Mouse (Mus musculus) kidney, embryonic 15.5 days (tissue): ENCODE measurements at regions not wholly inside any gene's neighbourhood (a gene's known extent, or its start where the extent isn't known, plus 50 kb on each side); places are given as distances from the start of the nearest gene placed in this dataset.

Source experiments
- ATAC-seq: fragments of 200-750 bp; cut with Nextera tagmentation; replicated peaks from 2 replicates; pipeline ENCODE4 v1.8.0; 2017; ENCODE audit warnings: moderate TSS enrichment; ENCODE audit not compliant: low FRiP score
- H3K27ac ChIP-seq: fragments of 300-500 bp; sonication (generic); 2 replicates; pipeline ENCODE4 v1.5.1; 2015; ENCODE audit warnings: mild to moderate bottlenecking, inconsistent platforms
- H3K27me3 ChIP-seq: fragments of 300-500 bp; sonication (generic); 2 replicates; pipeline ENCODE4 v1.6.1; 2015; ENCODE audit warnings: inconsistent platforms
- H3K36me3 ChIP-seq: fragments of 300-500 bp; sonication (generic); 2 replicates; pipeline ENCODE4 v1.6.1; 2015; ENCODE audit warnings: inconsistent platforms
- H3K4me1 ChIP-seq: fragments of 300-500 bp; sonication (generic); 2 replicates; pipeline ENCODE4 v1.6.1; 2015; ENCODE audit warnings: inconsistent platforms
- H3K4me2 ChIP-seq: fragments of 300-500 bp; sonication (generic); 2 replicates; pipeline ENCODE4 v1.6.1; 2015; ENCODE audit warnings: moderate library complexity, mild to moderate bottlenecking, inconsistent platforms
- H3K4me3 ChIP-seq: fragments of 300-500 bp; sonication (generic); replicated peaks from 2 replicates; pipeline ENCODE4 v1.5.1; 2015; ENCODE audit warnings: mild to moderate bottlenecking, inconsistent platforms
- H3K9ac ChIP-seq: fragments of 300-500 bp; sonication (generic); 2 replicates; pipeline ENCODE4 v1.6.1; 2015; ENCODE audit warnings: mild to moderate bottlenecking, inconsistent platforms
- H3K9me3 ChIP-seq: fragments of 300-500 bp; sonication (generic); replicated peaks from 2 replicates; pipeline ENCODE4 v1.6.1; 2016; ENCODE audit warnings: inconsistent platforms
- WGBS: fragments of 180-500 bp; shearing (Covaris S2); methylation state at CpG from one replicate; pipeline ENCODE4 v1.1.7; 2015; ENCODE audit warnings: mixed read lengths; 5-methylcytosine and 5-hydroxymethylcytosine counted together

DNA sequence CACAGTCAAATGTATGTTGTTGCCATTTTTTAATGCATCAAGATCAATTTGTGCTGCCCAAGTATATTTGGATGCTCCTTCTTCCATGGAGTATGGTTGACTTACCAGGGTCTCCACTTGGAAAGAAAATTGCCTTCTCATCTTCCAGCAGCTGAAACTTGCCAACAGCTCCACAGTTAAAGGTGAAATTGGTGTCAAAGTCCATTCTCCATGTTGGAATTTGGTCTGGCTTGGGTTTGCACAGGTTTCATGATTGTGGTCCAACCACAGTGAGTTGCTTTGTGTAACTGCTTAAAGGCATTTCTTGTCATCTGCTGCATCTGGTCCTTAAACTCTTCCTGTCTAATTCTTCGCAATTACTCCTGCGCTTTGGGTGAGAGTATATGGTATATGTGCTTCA, 634.3 kb downstream of the Nup35 start:
- Histone ChIP-seq H3K27me3 (no peaks in the 10 kb centered on the region), H3K9ac (no peak overlapping the region), H3K4me1 (no peaks in the 10 kb centered on the region), H3K9me3 (no peaks in the 10 kb centered on the region; the same call in 1 of the 2 replicates), H3K4me3 (no peak overlapping the region), H3K4me2 (no peak overlapping the region), H3K36me3 (no peaks in the 10 kb centered on the region), H3K27ac (no peak overlapping the region)
- ATAC-seq = no peak
- 100% methylated on average over 2 of the region's 2 CpGs for WGBS

GRCm38 (mm10) chr2:81262056-81262765, 645.2 kb downstream of the Nup35 start:
- no peak for ATAC-seq
- 91% methylated on average over 4 of the region's 4 CpGs for WGBS
- Histone ChIP-seq H3K4me3 (no peak overlapping the region), H3K27ac (no peak overlapping the region), H3K4me1 (no peaks in the 10 kb centered on the region), H3K9me3 (no peaks in the 10 kb centered on the region), H3K9ac (no peak overlapping the region), H3K36me3 (no peaks in the 10 kb centered on the region), H3K27me3 (no peaks in the 10 kb centered on the region), H3K4me2 (no peak overlapping the region)

- H3K4me2 ChIP-seq = no peak overlapping the region
- H3K27me3 ChIP-seq = no peaks in the 10 kb centered on the region
- WGBS = 80% methylated on average over 3 of the region's 3 CpGs
- no peak overlapping the region for H3K4me3 ChIP-seq
- H3K36me3 ChIP-seq = no peaks in the 10 kb centered on the region
- H3K9ac ChIP-seq = no peak overlapping the region
- no peaks in the 10 kb centered on the region for H3K9me3 ChIP-seq
- ATAC-seq = no peak
- H3K4me1 ChIP-seq = no peaks in the 10 kb centered on the region
- H3K27ac ChIP-seq = no peak overlapping the region
These were observed 652.3 kb downstream of the Nup35 start for GRCm38 (mm10) chr2:81269245-81269880.

- H3K4me2 ChIP-seq = no peak overlapping the region
- H3K27ac ChIP-seq = no peak overlapping the region
- WGBS = 88% methylated on average over 1 of the region's 1 CpGs
These were observed 653.9 kb downstream of the Nup35 start for GRCm38 (mm10) chr2:81270914-81271313.

DNA sequence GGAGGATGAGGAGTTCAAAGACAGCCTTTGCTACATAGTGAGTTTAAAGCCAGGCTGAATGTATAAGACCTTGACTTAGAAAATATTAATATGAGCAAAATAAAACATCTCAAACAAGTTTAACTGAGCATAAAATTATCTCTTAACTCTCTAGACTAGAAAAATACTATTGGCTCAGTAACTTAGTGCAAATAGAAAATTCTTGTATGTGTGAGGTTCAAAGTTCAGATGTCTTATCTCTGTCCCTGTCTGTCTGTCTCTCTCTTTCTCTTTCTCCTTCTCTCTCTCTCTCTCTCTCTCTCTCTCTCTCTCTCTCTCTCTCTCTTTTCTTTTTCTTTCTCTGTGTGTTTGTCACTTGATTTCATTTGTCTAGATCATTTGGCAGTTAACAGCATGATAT, 655.5 kb downstream of the Nup35 start:
- Histone ChIP-seq H3K36me3 (no peaks in the 10 kb centered on the region), H3K4me2 (no peak overlapping the region), H3K9me3 (no peaks in the 10 kb centered on the region), H3K9ac (no peak overlapping the region), H3K27ac (no peak overlapping the region), H3K4me3 (no peak overlapping the region), H3K4me1 (no peaks in the 10 kb centered on the region), H3K27me3 (no peaks in the 10 kb centered on the region)
- ATAC-seq = no peak

More at GRCm38 (mm10) chr2:81270914-81271313, 653.9 kb downstream of the Nup35 start:
- no peaks in the 10 kb centered on the region for H3K4me1 ChIP-seq
- H3K36me3 ChIP-seq = no peaks in the 10 kb centered on the region
- no peak overlapping the region for H3K4me3 ChIP-seq
- no peak overlapping the region for H3K9ac ChIP-seq
- H3K27me3 ChIP-seq = no peaks in the 10 kb centered on the region
- no peaks in the 10 kb centered on the region for H3K9me3 ChIP-seq
- no peak for ATAC-seq

- Histone ChIP-seq H3K27ac (no peak overlapping the region), H3K9me3 (no peaks in the 10 kb centered on the region), H3K4me3 (no peak overlapping the region), H3K4me1 (no peaks in the 10 kb centered on the region), H3K36me3 (no peaks in the 10 kb centered on the region), H3K9ac (no peak overlapping the region), H3K27me3 (no peaks in the 10 kb centered on the region), H3K4me2 (no peak overlapping the region)
- ATAC-seq = no peak
- 37% methylated on average over 3 of the region's 3 CpGs for WGBS
These were observed 670.4 kb downstream of the Nup35 start for GRCm38 (mm10) chr2:81287414-81287813.

DNA sequence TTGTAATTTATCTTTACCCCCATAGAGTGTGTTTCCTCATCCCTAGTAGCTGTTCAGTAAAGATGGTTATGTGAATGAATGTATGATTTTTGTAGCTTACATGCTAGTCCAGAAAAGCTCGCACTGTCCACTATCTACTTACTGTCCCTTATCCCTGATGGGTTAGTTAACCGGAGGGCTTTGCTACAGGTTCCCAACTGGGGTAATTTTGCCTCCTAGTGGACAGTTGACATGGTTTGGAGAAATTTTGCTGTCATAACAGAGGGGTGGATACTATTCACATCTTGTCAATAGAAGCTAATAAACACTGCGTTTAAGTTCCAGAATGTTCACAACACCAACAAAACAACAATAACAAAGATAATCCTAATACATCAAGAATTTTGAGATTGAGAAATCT, 711.6 kb downstream of the Nup35 start:
- no peaks in the 10 kb centered on the region for H3K4me1 ChIP-seq
- WGBS = 78% methylated on average over 3 of the region's 3 CpGs
- H3K9ac ChIP-seq = no peak overlapping the region
- H3K9me3 ChIP-seq = no peaks in the 10 kb centered on the region
- no peak overlapping the region for H3K4me2 ChIP-seq
- no peak for ATAC-seq
- no peak overlapping the region for H3K27ac ChIP-seq
- H3K36me3 ChIP-seq = no peaks in the 10 kb centered on the region
- H3K27me3 ChIP-seq = no peaks in the 10 kb centered on the region
- H3K4me3 ChIP-seq = no peak overlapping the region

DNA sequence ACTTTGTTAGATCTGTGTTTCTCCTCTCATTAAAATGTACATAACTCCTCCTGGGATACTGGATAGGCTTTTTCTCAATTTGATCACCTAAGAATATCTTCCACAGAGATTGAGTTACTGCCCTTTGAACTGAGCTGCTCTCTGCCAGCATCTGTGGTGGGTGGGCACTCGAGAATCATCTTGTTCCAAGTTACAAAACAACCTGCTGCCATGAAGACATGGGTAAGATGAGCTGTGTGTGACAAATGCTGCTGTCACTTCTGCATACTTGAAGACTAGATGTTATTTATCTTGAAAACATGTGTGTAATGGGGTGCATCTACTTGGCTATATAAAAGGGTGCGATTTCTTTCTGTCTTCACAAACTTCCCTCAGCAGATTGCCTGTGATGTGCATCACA, 716.0 kb upstream of the Zfp804a start:
- H3K27me3 ChIP-seq = no peaks in the 10 kb centered on the region
- no peak overlapping the region for H3K9ac ChIP-seq
- H3K27ac ChIP-seq = no peak overlapping the region
- no peaks in the 10 kb centered on the region for H3K36me3 ChIP-seq
- H3K4me3 ChIP-seq = no peak overlapping the region
- H3K4me2 ChIP-seq = no peak overlapping the region
- peak; percentile 92 for ATAC-seq
- no peaks in the 10 kb centered on the region for H3K9me3 ChIP-seq
- no peaks in the 10 kb centered on the region for H3K4me1 ChIP-seq
- WGBS = 44% methylated on average over 2 of the region's 2 CpGs

DNA sequence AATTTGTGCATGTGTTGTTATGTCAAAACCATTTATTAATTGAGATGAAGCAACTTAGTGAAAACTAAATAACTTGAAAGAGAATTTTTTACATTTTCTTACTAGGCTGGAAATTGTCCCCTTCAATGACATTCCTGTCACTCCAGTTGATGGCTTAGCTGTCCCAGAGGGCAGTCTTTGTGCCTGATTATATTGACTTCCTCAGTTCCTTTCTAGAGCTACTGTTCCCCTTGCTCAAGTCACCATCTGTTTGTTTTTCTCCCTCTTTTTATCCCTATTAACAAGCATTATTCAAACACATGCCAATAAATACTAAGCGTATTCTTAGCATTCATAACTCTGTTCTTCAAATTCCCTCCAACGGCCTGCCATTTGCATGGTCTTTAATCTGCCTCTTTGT, 712.6 kb upstream of the Zfp804a start:
- H3K36me3 ChIP-seq = no peaks in the 10 kb centered on the region
- no peaks in the 10 kb centered on the region for H3K9me3 ChIP-seq
- H3K4me2 ChIP-seq = no peak overlapping the region
- WGBS = 85% methylated on average over 2 of the region's 2 CpGs
- H3K4me3 ChIP-seq = no peak overlapping the region
- H3K27ac ChIP-seq = no peak overlapping the region
- no peak overlapping the region for H3K9ac ChIP-seq
- ATAC-seq = no peak
- no peaks in the 10 kb centered on the region for H3K27me3 ChIP-seq
- H3K4me1 ChIP-seq = no peaks in the 10 kb centered on the region
